ENCODE assay signal across 13 mouse cellular contexts in genomic region chr13:31917387-31917786, GRCm38 (mm10).
"Had no signal": no experiment of that assay in that cellular context is flagged by ENCODE, and none has a peak within 500 bp of the region (broad histone marks: within the 10 kb centered on the region; RNA-seq: fewer than 3 reads in every experiment).

No protein-coding gene starts in this region.

- H3K27ac ChIP-seq: macrophage; midbrain, embryonic 13.5 days; midbrain, embryonic 15.5 days; neural tube, embryonic 12.5 days had no signal

- H3K27me3 ChIP-seq: megakaryocyte, embryonic 14.5 days; midbrain, embryonic 13.5 days; midbrain, embryonic 15.5 days; neural tube, embryonic 12.5 days had no signal

- ATAC-seq: midbrain, embryonic 13.5 days; midbrain, embryonic 15.5 days had no signal

- H3K9me3 ChIP-seq: megakaryocyte, embryonic 14.5 days; midbrain, embryonic 13.5 days; midbrain, embryonic 15.5 days; neural tube, embryonic 12.5 days had no signal

- H3K9ac ChIP-seq: lung, embryonic 14.5 days; midbrain, embryonic 13.5 days; midbrain, embryonic 15.5 days; neural tube, embryonic 12.5 days had no signal

- DNase-seq: lung, adult 18-20 months; lung, embryonic 14.5 days; lung, postnatal 10 days; right cerebral cortex, postnatal 14 days; thymus, adult 2 months; thymus, postnatal 25 days; thymus, postnatal 4 days had no signal

- H3K36me3 ChIP-seq: midbrain, embryonic 13.5 days; midbrain, embryonic 15.5 days; neural tube, embryonic 12.5 days had no signal

- H3K4me2 ChIP-seq: lung, embryonic 14.5 days; midbrain, embryonic 11.5 days; midbrain, embryonic 13.5 days; midbrain, embryonic 15.5 days; neural tube, embryonic 12.5 days had no signal

- H3K4me1 ChIP-seq: midbrain, embryonic 13.5 days; midbrain, embryonic 15.5 days; neural tube, embryonic 12.5 days had no signal

- H3K4me3 ChIP-seq: megakaryocyte, embryonic 14.5 days; midbrain, embryonic 13.5 days; midbrain, embryonic 15.5 days; neural tube, embryonic 12.5 days had no signal
